28 mouse cellular contexts compared by ENCODE assay signal in the genomic region with DNA sequence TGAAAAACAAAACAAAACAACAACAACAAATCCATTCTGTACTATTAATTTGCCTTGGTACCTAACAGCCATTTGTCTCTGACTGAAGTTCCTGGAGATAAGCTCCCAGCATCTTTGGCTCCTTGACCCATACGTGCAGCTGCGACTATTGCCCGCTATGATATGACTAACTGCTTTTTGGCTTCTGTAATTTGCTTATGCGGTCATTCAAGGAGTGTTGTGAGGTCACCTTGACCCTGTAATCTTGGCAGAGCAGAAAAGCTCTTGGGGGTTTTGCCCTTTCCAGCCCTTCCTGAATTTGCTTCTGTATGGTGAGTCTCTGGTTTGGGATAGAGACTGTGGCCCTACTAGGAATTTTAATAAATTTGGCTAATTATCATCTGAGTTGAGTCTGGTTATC. TPM values are rescaled to one million over a fixed set of nuclear protein-coding genes. Genes with fewer than 3 reads are reported as not detected.
"Had no signal": no experiment of that assay in that cellular context is flagged by ENCODE, and none has a peak within 500 bp of the region (broad histone marks: within the 10 kb centered on the region; RNA-seq: fewer than 3 reads in every experiment).

No protein-coding gene starts in this region.

- H3K4me3 ChIP-seq: limb, embryonic 10.5 days; limb, embryonic 13.5 days; liver, embryonic 12.5 days; liver, embryonic 15.5 days; lung, embryonic 15.5 days; megakaryocyte, embryonic 14.5 days; midbrain, embryonic 10.5 days; midbrain, embryonic 13.5 days; myocyte; neural tube, embryonic 13.5 days had no signal

- H3K27ac ChIP-seq: kidney, postnatal 0 days; limb, embryonic 10.5 days; liver, embryonic 12.5 days; liver, embryonic 15.5 days; lung, embryonic 15.5 days; midbrain, embryonic 10.5 days; midbrain, embryonic 13.5 days; neural tube, embryonic 13.5 days; stomach, postnatal 0 days had no signal

- H3K9me3 ChIP-seq: limb, embryonic 10.5 days; limb, embryonic 13.5 days; liver, embryonic 12.5 days; liver, embryonic 15.5 days; lung, embryonic 15.5 days; megakaryocyte, embryonic 14.5 days; midbrain, embryonic 10.5 days; midbrain, embryonic 13.5 days; neural tube, embryonic 13.5 days had no signal

- H3K27me3 ChIP-seq: limb, embryonic 13.5 days; lung, embryonic 15.5 days; neural tube, embryonic 13.5 days had no signal

- DNase-seq: kidney, adult 18-20 months; kidney, postnatal 25 days; liver; right cerebral cortex, adult 18-20 months; right cerebral cortex, postnatal 14 days; right cerebral cortex, postnatal 4 days; thymus, adult 2 months; thymus, postnatal 14 days had no signal

- H3K4me2 ChIP-seq: limb, embryonic 13.5 days; liver, embryonic 12.5 days; liver, embryonic 15.5 days; lung, embryonic 15.5 days; midbrain, embryonic 13.5 days; neural tube, embryonic 13.5 days had no signal

- ATAC-seq: liver, embryonic 12.5 days; midbrain, embryonic 13.5 days; midbrain, embryonic 16.5 days had no signal

- H3K4me1 ChIP-seq: midbrain, embryonic 13.5 days; neural tube, embryonic 13.5 days had no signal

- H3K36me3 ChIP-seq: limb, embryonic 10.5 days; limb, embryonic 13.5 days; liver, embryonic 12.5 days; liver, embryonic 15.5 days; lung, embryonic 15.5 days; midbrain, embryonic 10.5 days; midbrain, embryonic 13.5 days; neural tube, embryonic 13.5 days had no signal

- H3K9ac ChIP-seq: limb, embryonic 13.5 days; liver, embryonic 12.5 days; liver, embryonic 15.5 days; lung, embryonic 15.5 days; midbrain, embryonic 13.5 days; neural tube, embryonic 13.5 days had no signal

RNA-seq across cellular contexts. Expression of a gene that starts 53.2 kb away (rescaled TPM):
- total RNA-seq: layer of hippocampus, postnatal 14 days; left cerebral cortex, adult 8-10 months; left cerebral cortex, postnatal 14 days; monocyte, adult 5-6 weeks; neutrophil, adult 5-6 weeks had no signal
- polyA plus RNA-seq: kidney, embryonic 14.5 days; kidney, postnatal 0 days; limb, embryonic 10.5 days; limb, embryonic 13.5 days; liver, embryonic 12.5 days; liver, embryonic 15.5 days; lung, embryonic 15.5 days; midbrain, embryonic 10.5 days; midbrain, embryonic 13.5 days; midbrain, embryonic 16.5 days; myocyte; neural tube, embryonic 13.5 days; stomach, embryonic 14.5 days; stomach, postnatal 0 days; thymus, adult 2 months had no signal
